Mouse (Mus musculus) midbrain, embryonic 12.5 days (tissue): ENCODE results near the gene Fam192a. TPM values are rescaled to one million over a fixed set of nuclear protein-coding genes. Genes with fewer than 3 reads are reported as not detected.

Experiments used
- ATAC-seq: fragments of 200-750 bp; cut with Nextera tagmentation; 2 replicates; pipeline ENCODE4 v1.8.0; 2017; ENCODE audit warnings: low read depth, moderate TSS enrichment, moderate library complexity; ENCODE audit not compliant: low FRiP score
- H3K27ac ChIP-seq: fragments of 300-500 bp; sonication (generic); replicated peaks from 2 replicates; pipeline ENCODE4 v1.5.1; 2016; ENCODE audit warnings: mild to moderate bottlenecking
- H3K27me3 ChIP-seq: fragments of 300-500 bp; sonication (generic); 2 replicates; pipeline ENCODE4 v1.6.1; 2016; ENCODE audit warnings: mild to moderate bottlenecking
- H3K36me3 ChIP-seq: fragments of 300-500 bp; sonication (generic); 2 replicates; pipeline ENCODE4 v1.6.1; 2016
- H3K4me1 ChIP-seq: fragments of 300-500 bp; sonication (generic); 2 replicates; pipeline ENCODE4 v1.6.1; 2016
- H3K4me2 ChIP-seq: fragments of 300-500 bp; sonication (generic); replicated peaks from 2 replicates; pipeline ENCODE4 v1.6.1; 2016; ENCODE audit warnings: mild to moderate bottlenecking, moderate library complexity
- H3K4me3 ChIP-seq: fragments of 300-500 bp; sonication (generic); 2 replicates; pipeline ENCODE4 v1.5.1; 2016; ENCODE audit warnings: mild to moderate bottlenecking
- H3K9ac ChIP-seq: fragments of 300-500 bp; sonication (generic); replicated peaks from 2 replicates; pipeline ENCODE4 v1.6.1; 2016; ENCODE audit warnings: mild to moderate bottlenecking, moderate library complexity
- H3K9me3 ChIP-seq: fragments of 300-500 bp; sonication (generic); 2 replicates; pipeline ENCODE4 v1.6.1; 2016; ENCODE audit warnings: mild to moderate bottlenecking
- WGBS: fragments of 180-500 bp; shearing (Covaris S2); methylation state at CpG from one replicate; pipeline ENCODE4 v1.1.7; 2016; 5-methylcytosine and 5-hydroxymethylcytosine counted together
- polyA plus RNA-seq: library from polyadenylated mRNA; unstranded; fragments of >200 nt; fragmentation: Nextera tagmentation; extraction: Ambion mirVana; gene quantifications from 2 replicates; pipeline ENCODE4 v1.2.1, GENCODE M21; 2016

The Fam192a gene
- polyA plus RNA-seq, 1 experiment from 2014 or later, result 97.4 TPM

DNA sequence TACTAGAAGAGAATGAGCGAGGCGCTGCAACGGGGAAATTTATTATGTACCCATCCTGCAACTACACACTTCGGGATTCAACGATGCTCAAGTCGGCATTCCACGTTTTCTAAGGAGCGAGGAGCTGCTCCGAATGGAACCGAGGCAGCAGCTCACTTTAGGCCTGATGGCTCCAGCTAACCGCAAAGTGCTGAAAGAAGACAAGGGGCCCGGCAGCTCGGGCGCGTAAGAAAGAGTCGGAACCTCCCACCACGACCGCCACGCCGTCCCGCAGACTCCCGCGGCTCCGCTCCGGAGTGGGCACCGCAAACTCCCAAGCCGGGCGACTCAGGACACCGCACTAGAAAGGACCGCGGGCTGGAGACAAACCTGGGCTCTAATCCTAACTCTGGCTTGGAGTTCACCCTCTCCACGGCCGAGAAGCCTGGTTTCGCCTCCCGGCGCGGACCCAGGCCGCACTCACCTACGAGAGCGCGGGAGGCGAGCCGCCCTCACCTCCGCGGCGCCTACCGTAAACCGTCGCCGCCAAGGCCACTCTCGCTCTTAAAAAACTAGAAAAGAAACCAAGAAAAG is 677 bp downstream of the Fam192a start:
- H3K4me1 ChIP-seq, result peaks cover 28% of the 10 kb centered on the region
- H3K36me3 ChIP-seq, result no peaks in the 10 kb centered on the region
- H3K4me3 ChIP-seq, result peak overlapping the region; percentile 82
- H3K9ac ChIP-seq, result peak overlapping the region; percentile 89
- peak overlapping the region; percentile 98 for H3K4me2 ChIP-seq
- H3K27me3 ChIP-seq, result no peaks in the 10 kb centered on the region
- peak overlapping the region; percentile 80 for H3K27ac ChIP-seq
- WGBS, result under 1% methylated on average over 51 of the region's 51 CpGs
- H3K9me3 ChIP-seq, result no peaks in the 10 kb centered on the region
- ATAC-seq, result peak; percentile 51

DNA sequence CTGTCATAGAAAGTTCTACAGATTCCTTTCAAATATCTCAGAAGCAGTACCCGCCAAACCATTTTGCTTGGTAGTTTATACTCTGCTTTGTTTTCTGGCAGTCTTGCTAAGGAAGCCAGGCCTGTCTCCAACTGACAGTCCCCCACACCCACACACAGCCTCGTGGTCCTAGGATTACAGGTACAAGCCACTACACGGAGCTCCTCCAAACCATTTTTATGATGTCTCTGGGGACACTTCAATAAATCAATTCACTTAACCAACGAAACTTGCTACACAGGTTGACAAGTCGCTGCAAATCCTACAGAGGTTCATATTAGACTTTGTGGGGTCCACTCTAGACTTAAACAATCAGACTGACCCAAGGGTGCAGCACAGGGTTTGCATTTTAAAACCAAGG is 1.3 kb downstream of the Fam192a start:
- no peaks in the 10 kb centered on the region for H3K27me3 ChIP-seq
- ATAC-seq, result no peak
- H3K4me1 ChIP-seq, result peaks cover 28% of the 10 kb centered on the region
- H3K4me3 ChIP-seq, result peak overlapping the region; percentile 82
- 32% methylated on average over 5 of the region's 5 CpGs for WGBS
- no peaks in the 10 kb centered on the region for H3K9me3 ChIP-seq
- H3K36me3 ChIP-seq, result no peaks in the 10 kb centered on the region
- peak overlapping the region; percentile 98 for H3K4me2 ChIP-seq
- peak overlapping the region; percentile 89 for H3K9ac ChIP-seq
- H3K27ac ChIP-seq, result 0 out of 2 replicates have a peak overlapping the region, but pooled peaks have one; percentile 80

DNA sequence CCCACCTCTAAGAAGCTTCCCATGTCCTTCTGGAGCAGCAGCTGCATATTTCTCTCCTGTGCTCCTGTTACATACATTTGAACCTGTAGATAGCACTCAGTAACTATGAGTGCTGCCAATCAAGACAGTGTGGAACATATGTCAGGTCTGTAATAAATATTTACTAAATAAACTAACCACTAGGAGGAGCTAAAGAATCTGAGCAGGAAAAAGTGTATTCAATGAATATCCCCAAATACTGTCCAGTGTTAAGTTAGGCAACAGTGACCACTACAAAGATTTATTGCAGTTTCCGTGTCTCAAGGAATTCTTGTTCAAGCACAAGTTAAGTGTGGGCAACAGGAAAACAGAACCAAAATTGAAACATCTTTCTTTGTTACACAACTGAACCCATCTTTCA is 7.6 kb downstream of the Fam192a start:
- no peaks in the 10 kb centered on the region for H3K9me3 ChIP-seq
- no peak overlapping the region for H3K27ac ChIP-seq
- H3K9ac ChIP-seq, result no peak overlapping the region
- 0 out of 2 replicates have a peak, but pooled peaks cover 3% of the 10 kb centered on the region for H3K4me1 ChIP-seq
- ATAC-seq, result no peak
- H3K4me3 ChIP-seq, result no peak overlapping the region
- 86% methylated on average over 1 of the region's 1 CpGs for WGBS
- H3K4me2 ChIP-seq, result no peak overlapping the region
- no peaks in the 10 kb centered on the region for H3K27me3 ChIP-seq
- H3K36me3 ChIP-seq, result 0 out of 2 replicates have a peak, but pooled peaks cover 4% of the 10 kb centered on the region

DNA sequence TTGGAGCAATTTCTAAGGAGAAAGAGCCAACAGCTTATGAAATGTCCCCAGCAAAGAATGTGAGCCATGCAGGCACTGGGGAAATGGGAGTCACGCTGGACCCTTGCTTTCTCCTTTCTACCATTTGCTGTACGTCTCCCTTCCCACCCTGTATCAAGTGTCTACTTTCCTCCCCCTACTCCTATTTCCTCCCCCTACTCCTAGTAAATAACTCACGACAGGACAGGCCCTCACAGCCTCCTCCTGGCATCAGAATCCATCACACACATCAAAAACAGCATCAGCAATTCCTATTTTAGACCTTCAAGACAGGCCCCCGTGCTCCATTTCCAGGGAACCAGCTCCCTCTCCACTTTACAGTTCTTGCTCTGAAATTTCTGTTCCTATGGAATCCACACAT is 10.1 kb downstream of the Fam192a start:
- Histone ChIP-seq H3K36me3 (peaks cover 26% of the 10 kb centered on the region), H3K4me2 (no peak overlapping the region), H3K9me3 (no peaks in the 10 kb centered on the region), H3K4me3 (no peak overlapping the region), H3K27ac (no peak overlapping the region), H3K9ac (no peak overlapping the region), H3K4me1 (no peaks in the 10 kb centered on the region), H3K27me3 (no peaks in the 10 kb centered on the region)
- ATAC-seq, result no peak
- WGBS, result 76% methylated on average over 4 of the region's 4 CpGs

DNA sequence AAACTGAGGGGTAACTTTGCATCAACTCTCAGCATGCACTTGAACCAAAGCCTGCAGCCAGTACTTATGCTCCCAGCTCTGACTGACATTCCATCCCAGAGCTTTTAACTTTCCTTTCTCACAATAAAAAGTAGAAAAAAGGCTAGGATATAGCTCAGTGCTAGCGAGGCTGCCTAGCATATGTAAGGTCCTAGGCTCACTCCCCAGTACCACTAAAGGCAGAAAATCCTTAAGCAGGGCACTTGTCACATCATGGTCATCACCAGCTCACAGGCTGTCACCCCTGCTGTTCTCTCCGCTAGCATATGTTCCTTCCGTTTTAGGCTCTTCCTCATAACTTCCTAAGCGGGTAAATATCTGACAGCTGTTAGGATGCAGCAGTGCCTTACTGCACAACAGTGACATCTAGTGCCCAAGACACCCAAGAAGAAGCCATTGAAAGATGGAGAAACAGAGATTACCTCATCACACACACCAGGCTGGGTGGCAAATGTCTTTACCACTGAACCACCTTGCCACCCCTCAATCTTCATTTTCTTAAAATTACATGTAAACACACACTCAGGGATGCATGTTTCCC is 17.5 kb downstream of the Fam192a start:
- Histone ChIP-seq H3K4me2 (no peak overlapping the region), H3K27ac (0 out of 2 replicates have a peak overlapping the region, but pooled peaks have one; percentile 3), H3K36me3 (peaks cover 77% of the 10 kb centered on the region), H3K27me3 (no peaks in the 10 kb centered on the region), H3K4me1 (no peaks in the 10 kb centered on the region), H3K9ac (no peak overlapping the region), H3K4me3 (no peak overlapping the region), H3K9me3 (no peaks in the 10 kb centered on the region)
- no peak for ATAC-seq
- 51% methylated on average over 4 of the region's 4 CpGs for whole genome bisulfite sequencing

DNA sequence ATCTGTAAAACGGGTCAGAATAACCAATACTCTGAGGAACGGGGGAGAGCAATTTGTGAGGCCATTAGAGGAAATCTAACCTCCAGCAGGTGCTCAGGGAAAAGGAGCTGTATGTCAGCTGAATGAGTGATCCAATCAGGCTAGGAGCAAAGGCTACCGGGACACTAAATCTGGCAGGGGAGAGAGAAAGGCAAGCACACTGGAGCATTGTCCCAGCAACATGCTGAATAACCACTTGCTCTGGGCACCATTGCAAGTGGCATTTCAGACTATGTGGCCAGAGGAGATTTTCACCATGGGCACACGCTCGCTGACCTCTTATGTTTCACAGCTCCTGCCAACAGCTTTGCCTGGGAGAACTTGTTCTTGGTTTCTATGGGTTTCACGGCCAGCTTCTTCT is 19.2 kb downstream of the Fam192a start:
- WGBS, result 93% methylated on average over 6 of the region's 6 CpGs
- Histone ChIP-seq H3K4me1 (no peaks in the 10 kb centered on the region), H3K9me3 (no peaks in the 10 kb centered on the region), H3K27me3 (no peaks in the 10 kb centered on the region), H3K36me3 (peaks cover 80% of the 10 kb centered on the region), H3K4me2 (no peak overlapping the region), H3K4me3 (no peak overlapping the region), H3K27ac (no peak overlapping the region), H3K9ac (no peak overlapping the region)
- ATAC-seq, result no peak

DNA sequence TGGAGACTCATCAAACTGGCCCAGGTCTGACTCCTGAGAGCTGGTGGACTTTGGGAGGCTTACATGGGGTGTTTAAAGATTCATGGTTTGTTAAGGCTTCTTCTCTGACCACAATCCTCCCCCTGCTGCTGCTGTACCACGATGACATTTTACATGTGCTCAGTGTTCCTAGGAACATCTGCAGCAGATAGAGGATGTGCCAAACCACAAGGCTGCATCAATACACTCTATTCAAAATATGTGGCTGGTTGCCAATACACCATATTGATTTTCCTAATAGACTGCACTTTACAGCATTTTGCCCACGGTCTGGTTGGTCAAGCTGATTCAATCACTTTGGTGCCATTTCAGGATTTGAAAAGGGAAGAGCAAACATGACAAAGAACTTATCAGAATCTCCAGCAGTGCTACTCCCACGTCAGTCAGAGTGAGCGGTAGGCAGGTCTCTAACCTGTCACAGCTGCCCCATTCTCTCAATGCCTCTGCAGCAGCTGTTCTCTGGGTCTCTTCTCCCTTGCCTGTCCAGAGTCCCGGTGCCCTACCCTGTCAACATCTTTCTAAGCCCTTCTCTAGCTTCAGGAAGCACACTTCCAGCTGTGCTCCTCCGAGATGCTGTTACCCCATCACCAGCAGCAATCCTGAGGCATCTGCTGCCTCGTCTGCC is 19.8 kb downstream of the Fam192a start:
- no peaks in the 10 kb centered on the region for H3K27me3 ChIP-seq
- no peak overlapping the region for H3K27ac ChIP-seq
- peaks cover 80% of the 10 kb centered on the region for H3K36me3 ChIP-seq
- no peaks in the 10 kb centered on the region for H3K4me1 ChIP-seq
- H3K9ac ChIP-seq, result no peak overlapping the region
- no peak for ATAC-seq
- WGBS, result 90% methylated on average over 7 of the region's 7 CpGs
- no peak overlapping the region for H3K4me2 ChIP-seq
- no peaks in the 10 kb centered on the region for H3K9me3 ChIP-seq
- no peak overlapping the region for H3K4me3 ChIP-seq

DNA sequence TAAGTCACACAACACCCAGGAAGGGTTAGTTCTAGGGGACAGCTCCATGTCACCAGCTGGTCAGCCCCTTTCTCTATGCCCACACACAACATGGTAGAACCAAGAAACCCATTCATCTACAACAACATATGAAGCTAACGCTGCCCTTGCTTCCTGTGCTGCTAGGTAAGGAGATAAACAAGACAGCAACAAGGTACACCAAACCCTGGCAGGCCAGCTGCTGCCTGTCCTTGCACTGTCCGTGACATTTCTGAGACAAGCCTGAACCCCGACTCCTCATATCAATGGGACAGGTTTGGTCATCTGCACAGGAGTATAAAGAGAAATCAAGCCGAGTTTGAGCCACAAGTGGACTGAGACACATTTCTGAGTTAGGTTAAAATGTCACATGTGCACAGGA is 26.6 kb downstream of the Fam192a start:
- Histone ChIP-seq H3K27me3 (no peaks in the 10 kb centered on the region), H3K27ac (no peak overlapping the region), H3K4me2 (no peak overlapping the region), H3K9ac (no peak overlapping the region), H3K9me3 (no peaks in the 10 kb centered on the region), H3K4me1 (no peaks in the 10 kb centered on the region), H3K36me3 (peaks cover 67% of the 10 kb centered on the region), H3K4me3 (no peak overlapping the region)
- 93% methylated on average over 4 of the region's 4 CpGs for WGBS
- ATAC-seq, result no peak

DNA sequence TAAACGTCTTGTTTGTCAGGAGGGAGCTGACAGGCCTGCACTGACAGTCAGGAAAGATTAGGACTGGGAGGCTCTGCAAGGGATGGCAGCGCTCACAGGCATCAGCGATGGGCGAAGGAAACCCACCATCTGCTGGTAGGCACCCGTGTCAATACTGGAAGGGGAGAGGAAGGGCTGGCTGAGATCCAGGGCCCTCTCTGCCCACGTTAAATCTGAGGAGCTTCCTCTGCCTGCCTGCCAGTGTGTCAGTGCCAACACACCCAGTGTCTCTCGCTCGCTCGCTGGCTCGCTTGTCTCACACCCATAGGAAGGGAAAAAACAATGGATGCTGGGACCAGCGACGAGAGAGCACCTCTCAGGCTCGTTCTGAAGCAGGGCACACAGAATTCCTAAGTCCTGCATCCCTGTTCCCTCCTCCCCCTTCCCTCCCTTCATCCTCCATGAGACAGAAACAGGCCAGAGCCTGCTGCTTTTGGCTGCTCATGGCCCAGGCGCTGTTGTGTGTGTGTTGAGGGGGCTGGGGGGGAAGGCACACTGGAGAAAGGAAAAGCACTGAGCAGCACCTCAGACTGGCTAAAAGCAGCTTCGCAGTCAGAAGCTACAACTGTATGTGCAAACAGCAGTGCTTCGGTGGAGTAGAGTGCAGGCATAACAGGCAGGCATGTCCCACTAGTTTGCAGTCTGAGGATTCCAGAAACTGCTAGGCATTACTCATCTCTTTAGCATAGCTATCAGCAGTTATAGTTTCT is 27.5 kb downstream of the Fam192a start:
- no peak overlapping the region for H3K4me2 ChIP-seq
- no peaks in the 10 kb centered on the region for H3K4me1 ChIP-seq
- no peak overlapping the region for H3K4me3 ChIP-seq
- no peak overlapping the region for H3K9ac ChIP-seq
- H3K36me3 ChIP-seq, result peaks cover 66% of the 10 kb centered on the region
- no peaks in the 10 kb centered on the region for H3K9me3 ChIP-seq
- no peaks in the 10 kb centered on the region for H3K27me3 ChIP-seq
- H3K27ac ChIP-seq, result no peak overlapping the region
- no peak for ATAC-seq
- WGBS, result 88% methylated on average over 16 of the region's 16 CpGs

DNA sequence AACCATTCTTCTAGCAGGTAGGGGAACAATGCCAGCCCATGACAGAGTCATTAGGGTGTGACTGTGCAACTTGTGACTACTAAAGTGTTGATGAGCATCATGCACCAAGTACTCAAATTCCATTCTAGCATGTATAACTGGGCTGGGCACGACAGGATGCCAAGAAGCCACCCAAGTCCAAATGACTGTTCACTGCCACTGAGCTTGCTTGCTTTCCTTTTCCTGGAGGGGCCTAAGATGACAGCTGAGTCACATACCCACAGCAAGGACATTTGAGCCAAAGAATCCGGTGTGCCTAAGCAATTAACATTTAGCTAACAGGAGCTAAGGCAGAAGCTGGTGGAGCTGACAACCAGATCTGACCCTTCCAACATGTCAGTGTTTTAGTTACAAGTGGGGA is 29.9 kb downstream of the Fam192a start:
- no peak for ATAC-seq
- 90% methylated on average over 2 of the region's 2 CpGs for WGBS
- Histone ChIP-seq H3K9ac (no peak overlapping the region), H3K4me2 (no peak overlapping the region), H3K27ac (no peak overlapping the region), H3K36me3 (peaks cover 41% of the 10 kb centered on the region), H3K4me3 (no peak overlapping the region), H3K4me1 (peaks cover 9% of the 10 kb centered on the region), H3K9me3 (no peaks in the 10 kb centered on the region), H3K27me3 (no peaks in the 10 kb centered on the region)

DNA sequence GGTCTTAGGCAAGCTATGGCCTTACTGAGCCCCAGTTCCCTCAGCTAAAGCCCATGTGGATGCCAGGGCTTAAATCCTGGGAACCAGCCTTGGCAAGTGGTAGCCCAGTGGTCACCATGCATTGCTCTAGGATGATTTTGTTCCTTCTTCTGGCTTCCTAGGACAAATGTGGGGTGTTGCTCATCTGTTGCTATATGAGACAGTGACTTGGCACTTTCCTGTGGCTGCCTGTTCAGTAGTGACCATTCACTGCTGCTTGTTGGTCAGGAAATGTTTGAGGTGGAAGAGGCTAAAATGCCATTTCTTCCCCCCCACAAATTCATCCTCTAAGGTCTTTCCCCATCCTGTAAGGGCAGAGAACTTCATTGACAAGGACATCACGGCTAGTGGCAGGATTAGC is 32.4 kb downstream of the Fam192a start:
- H3K27ac ChIP-seq, result no peak overlapping the region
- H3K9ac ChIP-seq, result no peak overlapping the region
- H3K4me3 ChIP-seq, result no peak overlapping the region
- H3K4me2 ChIP-seq, result no peak overlapping the region
- 65% methylated on average over 1 of the region's 1 CpGs for WGBS
- ATAC-seq, result no peak
- H3K27me3 ChIP-seq, result peaks cover 15% of the 10 kb centered on the region; the same call in 1 of the 2 replicates
- H3K4me1 ChIP-seq, result peaks cover 22% of the 10 kb centered on the region
- no peaks in the 10 kb centered on the region for H3K9me3 ChIP-seq
- H3K36me3 ChIP-seq, result peaks cover 16% of the 10 kb centered on the region

DNA sequence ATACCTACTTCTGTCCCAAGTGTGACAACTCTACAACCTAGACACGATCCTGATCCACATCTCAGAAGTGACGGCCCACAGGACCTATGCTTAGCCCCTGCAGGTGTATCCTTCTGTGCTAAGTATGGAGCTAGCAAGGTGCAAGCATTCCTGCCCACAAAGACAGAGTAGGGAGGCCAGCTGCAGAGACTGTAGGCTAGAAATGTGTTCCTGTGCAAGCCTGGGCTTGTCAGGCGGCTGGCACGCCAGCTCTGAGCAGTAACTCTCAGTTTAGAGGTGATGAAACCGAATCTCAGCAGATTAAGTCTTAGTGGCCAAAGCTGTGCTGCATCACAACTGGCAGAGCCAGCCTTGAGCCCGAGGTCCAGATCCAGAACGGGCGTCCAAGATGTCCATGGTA is 33.7 kb downstream of the Fam192a start:
- Histone ChIP-seq H3K4me2 (no peak overlapping the region), H3K4me3 (no peak overlapping the region), H3K27me3 (peaks cover 28% of the 10 kb centered on the region; the same call in 1 of the 2 replicates), H3K4me1 (peaks cover 22% of the 10 kb centered on the region), H3K9ac (no peak overlapping the region), H3K27ac (no peak overlapping the region), H3K36me3 (peaks cover 4% of the 10 kb centered on the region; the same call in 1 of the 2 replicates), H3K9me3 (no peaks in the 10 kb centered on the region)
- ATAC-seq, result no peak
- 84% methylated on average over 8 of the region's 8 CpGs for WGBS
